Mouse (Mus musculus) lung, adult 2 months (tissue): Measurements from ENCODE around the gene Taf4.

ENCODE experiments used
- CTCF ChIP-seq: fragments of 200-500 bp; IDR thresholded peaks from 2 replicates; pipeline ENCODE4 v1.5.1; 2011; ENCODE audit warnings: mild to moderate bottlenecking, low read length, control low read depth; ENCODE audit not compliant: insufficient read depth
- POLR2A ChIP-seq: fragments of 200-500 bp; IDR thresholded peaks from 2 replicates; pipeline ENCODE4 v1.6.1; 2011; ENCODE audit warnings: low read depth, mild to moderate bottlenecking, control low read depth, low read length, borderline replicate concordance; ENCODE audit errors: extremely low read depth

DNA sequence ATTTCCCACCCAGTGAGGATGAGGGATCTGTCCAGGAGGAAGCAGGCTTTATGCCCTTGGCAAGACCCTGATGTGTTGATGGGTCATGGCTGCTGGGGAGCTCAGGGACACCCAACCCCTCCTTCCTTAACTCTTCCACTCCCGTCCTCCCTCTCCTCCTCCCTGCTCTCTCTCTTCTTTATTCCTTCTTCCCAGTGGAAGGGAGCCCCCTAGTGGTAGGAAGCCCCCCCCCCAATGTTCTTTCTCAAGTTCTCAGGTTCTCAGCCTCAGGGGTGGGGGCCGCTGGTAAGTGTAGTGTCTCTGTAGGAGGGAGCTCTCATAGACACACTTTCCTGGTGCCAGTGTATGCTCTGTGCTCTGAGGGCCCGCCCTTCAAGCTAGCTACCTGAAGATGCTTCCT lies 113.2 kb downstream of the Taf4 start:
- TF ChIP-seq CTCF (no peak), POLR2A (no peak)
